14 mouse cellular contexts compared by ENCODE assay signal in the genomic region with DNA sequence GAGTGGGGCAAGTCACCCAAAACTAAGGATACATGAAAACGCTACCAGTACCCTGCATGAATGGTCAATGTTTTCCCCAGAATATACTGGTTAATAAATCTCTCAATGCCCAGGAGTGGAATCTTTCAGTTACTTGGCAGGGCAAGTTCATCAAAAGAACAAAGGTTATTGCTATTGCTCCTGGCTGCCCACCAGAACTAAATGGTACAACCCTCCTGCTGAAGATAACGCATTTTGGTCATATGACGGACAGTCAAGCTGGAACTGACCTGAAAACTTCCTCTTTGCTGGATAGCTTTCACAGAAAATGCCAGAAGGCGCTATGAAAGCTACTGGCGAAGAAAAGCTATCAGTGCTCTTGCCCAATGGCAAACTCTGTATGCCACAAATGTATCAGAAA.
"Had no signal": no experiment of that assay in that cellular context is flagged by ENCODE, and none has a peak within 500 bp of the region (broad histone marks: within the 10 kb centered on the region; RNA-seq: fewer than 3 reads in every experiment).

No protein-coding gene starts in this region.

- H3K4me1 ChIP-seq: limb, embryonic 15.5 days; midbrain, embryonic 13.5 days; neural tube, embryonic 12.5 days had no signal

- H3K27me3 ChIP-seq: limb, embryonic 15.5 days; midbrain, embryonic 13.5 days; neural tube, embryonic 12.5 days had no signal

- H3K4me3 ChIP-seq: limb, embryonic 15.5 days; midbrain, embryonic 13.5 days; myocyte; neural tube, embryonic 12.5 days had no signal

- H3K9ac ChIP-seq: limb, embryonic 15.5 days; liver, embryonic 14.5 days; midbrain, embryonic 13.5 days; neural tube, embryonic 12.5 days had no signal

- H3K4me2 ChIP-seq: limb, embryonic 15.5 days; midbrain, embryonic 13.5 days; neural tube, embryonic 12.5 days had no signal

- H3K9me3 ChIP-seq: limb, embryonic 15.5 days; midbrain, embryonic 13.5 days; neural tube, embryonic 12.5 days had no signal

- ATAC-seq: intestine, embryonic 16.5 days had no signal

- H3K27ac ChIP-seq: limb, embryonic 15.5 days; liver, embryonic 14.5 days; midbrain, embryonic 13.5 days; neural tube, embryonic 12.5 days had no signal

- DNase-seq: layer of hippocampus, adult 9-11 months; layer of hippocampus, postnatal 36 days; lung, adult 18-20 months; retina, postnatal 1 day; right cerebral cortex, postnatal 4 days; spleen, adult 18-20 months; thymus, adult 18-20 months; thymus, postnatal 14 days had no signal
